In the genomic region with DNA sequence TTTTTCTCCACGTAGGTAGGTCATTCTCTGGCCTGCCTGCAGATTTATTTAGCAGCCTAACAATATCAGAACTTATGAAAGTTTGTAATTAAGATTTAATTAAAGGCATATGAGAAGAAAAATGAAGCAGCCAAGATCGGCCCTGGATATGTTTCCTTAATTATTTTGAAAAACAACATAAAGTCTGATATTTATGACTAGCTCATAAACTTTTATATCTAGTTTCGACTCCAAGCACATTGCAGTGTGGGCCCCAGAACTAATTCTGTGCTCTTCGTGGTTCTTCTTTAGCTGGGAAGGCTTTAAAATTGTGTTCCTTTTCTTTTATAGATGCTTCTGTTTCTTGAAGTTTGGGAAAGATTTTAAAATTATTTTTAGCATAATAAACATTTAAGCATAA, we compare ENCODE assay signal across 22 mouse cellular contexts. TPM values are rescaled to one million over a fixed set of nuclear protein-coding genes. Genes with fewer than 3 reads are reported as not detected.
"Had no signal": no experiment of that assay in that cellular context is flagged by ENCODE, and none has a peak within 500 bp of the region (broad histone marks: within the 10 kb centered on the region; RNA-seq: fewer than 3 reads in every experiment).

No protein-coding gene starts in this region.

- H3K4me1 ChIP-seq: lung, embryonic 15.5 days; midbrain, embryonic 10.5 days; midbrain, embryonic 13.5 days; neural tube, embryonic 13.5 days; neural tube, embryonic 15.5 days had no signal

- H3K27me3 ChIP-seq: lung, embryonic 15.5 days; midbrain, embryonic 13.5 days; neural tube, embryonic 13.5 days; neural tube, embryonic 15.5 days had no signal

- H3K9me3 ChIP-seq: midbrain, embryonic 10.5 days; midbrain, embryonic 13.5 days; neural tube, embryonic 13.5 days; neural tube, embryonic 15.5 days had no signal

- H3K4me2 ChIP-seq: lung, embryonic 15.5 days; midbrain, embryonic 13.5 days; neural tube, embryonic 13.5 days; neural tube, embryonic 15.5 days had no signal

- H3K9ac ChIP-seq: liver, postnatal 0 days; lung, embryonic 15.5 days; midbrain, embryonic 13.5 days; neural tube, embryonic 13.5 days; neural tube, embryonic 15.5 days had no signal

- H3K36me3 ChIP-seq: lung, embryonic 15.5 days; midbrain, embryonic 10.5 days; midbrain, embryonic 13.5 days; neural tube, embryonic 13.5 days; neural tube, embryonic 15.5 days had no signal

- H3K4me3 ChIP-seq: lung, embryonic 15.5 days; midbrain, embryonic 10.5 days; midbrain, embryonic 13.5 days; myocyte; neural tube, embryonic 13.5 days; neural tube, embryonic 15.5 days had no signal

- DNase-seq: liver, postnatal 0 days; lung, adult 2 months; lung, postnatal 14 days; lung, postnatal 36 days; retina, postnatal 1 day; right cerebral cortex, adult 18-20 months; right cerebral cortex, postnatal 25 days; right cerebral cortex, postnatal 4 days; spleen, adult 18-20 months; thymus, adult 18-20 months; thymus, postnatal 14 days; thymus, postnatal 36 days had no signal

- ATAC-seq: liver, postnatal 0 days; lung, postnatal 0 days; midbrain, embryonic 13.5 days; midbrain, embryonic 16.5 days had no signal

- H3K27ac ChIP-seq: lung, embryonic 15.5 days; midbrain, embryonic 10.5 days; midbrain, embryonic 13.5 days; neural tube, embryonic 13.5 days; neural tube, embryonic 15.5 days had no signal

RNA-seq across cellular contexts. Expression of a gene that starts 23.4 kb away (rescaled TPM):
- polyA plus RNA-seq: midbrain, embryonic 10.5 days; midbrain, embryonic 13.5 days; midbrain, embryonic 16.5 days; myocyte; neural tube, embryonic 11.5 days; neural tube, embryonic 13.5 days; small intestine, adult 2 months had no signal
